Mouse (Mus musculus): Measurements from ENCODE around the gene Plin3. TPM values are rescaled to one million over a fixed set of nuclear protein-coding genes. Genes with fewer than 3 reads are reported as not detected.

Gene Plin3
- polyA plus RNA-seq, 1 experiment from 2014 or later: 58.8 TPM

MicroRNAs encoded within 50 kb of the gene (microRNA counts, 519-probe panel; counts per million panel counts)
- 32.2 counts per million for microRNA mmu-miR-7b

Small RNAs within 50 kb of the gene (microRNA-seq; reads per million reads assigned to microRNA genes)
- 4.9 reads per million, percentile 39 among the genes with 10 or more reads in this experiment for gene Mir7b (ENCODE audit: borderline number of aligned reads)

Other genes with a start within 250 kb of the Plin3 start
- 37.3 and 39.4 TPM in 2 replicates for gene Ubxn6, start 217.8 kb downstream of the Plin3 start, polyA plus RNA-seq (2014; fragmentation: Nextera tagmentation; extraction: Ambion mirVana)
- gene Hdgfl2, start 213.2 kb downstream of the Plin3 start, polyA plus RNA-seq (2014; fragmentation: Nextera tagmentation; extraction: Ambion mirVana): 77.2 and 82.9 TPM in 2 replicates
- gene Plin4, start 183.1 kb downstream of the Plin3 start, polyA plus RNA-seq (2014; fragmentation: Nextera tagmentation; extraction: Ambion mirVana): 0.10 and 0.11 TPM in 2 replicates
- gene Plin5, start 175.3 kb downstream of the Plin3 start, polyA plus RNA-seq (2014; fragmentation: Nextera tagmentation; extraction: Ambion mirVana): 0.18 and 0.33 TPM in 2 replicates
- not detected in 2 replicates for gene Lrg1, start 170.9 kb downstream of the Plin3 start, polyA plus RNA-seq (2014; fragmentation: Nextera tagmentation; extraction: Ambion mirVana)
- gene Sema6b, start 152.5 kb downstream of the Plin3 start, polyA plus RNA-seq (2014; fragmentation: Nextera tagmentation; extraction: Ambion mirVana): 0.11 and 0.33 TPM in 2 replicates
- 4.7 and 6.0 TPM in 2 replicates for gene Tnfaip8l1, start 130.4 kb downstream of the Plin3 start, polyA plus RNA-seq (2014; fragmentation: Nextera tagmentation; extraction: Ambion mirVana)
- gene Mydgf, start 109.0 kb downstream of the Plin3 start, polyA plus RNA-seq (2014; fragmentation: Nextera tagmentation; extraction: Ambion mirVana): 78.6 and 87.8 TPM in 2 replicates
- gene Dpp9, start 74.0 kb downstream of the Plin3 start, polyA plus RNA-seq (2014; fragmentation: Nextera tagmentation; extraction: Ambion mirVana): 21.4 and 23.2 TPM in 2 replicates
- 17.9 and 19.3 TPM in 2 replicates for gene Fem1a, start 36.1 kb downstream of the Plin3 start, polyA plus RNA-seq (2014; fragmentation: Nextera tagmentation; extraction: Ambion mirVana)
- gene Ticam1, start 16.1 kb downstream of the Plin3 start, polyA plus RNA-seq (2014; fragmentation: Nextera tagmentation; extraction: Ambion mirVana): 10.4 and 11.4 TPM in 2 replicates
- gene Arrdc5, start 7.4 kb upstream of the Plin3 start, polyA plus RNA-seq (2014; fragmentation: Nextera tagmentation; extraction: Ambion mirVana): not detected in 2 replicates
- gene Uhrf1, start 10.4 kb upstream of the Plin3 start, polyA plus RNA-seq (2014; fragmentation: Nextera tagmentation; extraction: Ambion mirVana): 53.0 and 62.4 TPM in 2 replicates
- gene Kdm4b, start 33.2 kb upstream of the Plin3 start, polyA plus RNA-seq (2014; fragmentation: Nextera tagmentation; extraction: Ambion mirVana): 19.6 and 22.8 TPM in 2 replicates
- 53.0 and 58.1 TPM in 2 replicates for gene Ptprs, start 183.6 kb upstream of the Plin3 start, polyA plus RNA-seq (2014; fragmentation: Nextera tagmentation; extraction: Ambion mirVana)
- gene Znrf4, start 219.6 kb upstream of the Plin3 start, polyA plus RNA-seq (2014; fragmentation: Nextera tagmentation; extraction: Ambion mirVana): not detected in 2 replicates

All from heart, embryonic 11.5 days (tissue).